9 mouse cellular contexts compared by ENCODE assay signal in genomic region chr16:76539669-76540068, GRCm38 (mm10).
A peak's percentile ranks its signal among the peaks of the same experiment; 100 is the strongest.
DNase-seq lines count a peak whose midpoint lies in the region; ATAC-seq lines count a peak whose summit lies in the region.
"Had no signal": no experiment of that assay in that cellular context is flagged by ENCODE, and none has a peak within 500 bp of the region (broad histone marks: within the 10 kb centered on the region; RNA-seq: fewer than 3 reads in every experiment).

No protein-coding gene starts in this region.

- WGBS in heart, embryonic 13.5 days: 5% methylated on average over 6 of the region's 6 CpGs
- WGBS in kidney, embryonic 16.5 days: 13% methylated on average over 6 of the region's 6 CpGs

- no peak overlapping the region for H3K4me3 ChIP-seq in heart, embryonic 13.5 days
- no peak overlapping the region for H3K4me3 ChIP-seq in kidney, embryonic 16.5 days (ENCODE audit: low read length)
- H3K4me3 ChIP-seq: erythroblast, embryonic 14.5 days had no signal

- H3K4me2 ChIP-seq in heart, embryonic 13.5 days: peak overlapping the region; percentile 36
- no peak overlapping the region for H3K4me2 ChIP-seq in kidney, embryonic 16.5 days (replicated peaks; ENCODE audit: low read depth, low read length)

- peaks cover 14% of the 10 kb centered on the region for H3K4me1 ChIP-seq in heart, embryonic 13.5 days
- peaks cover 8% of the 10 kb centered on the region for H3K4me1 ChIP-seq in kidney, embryonic 16.5 days (ENCODE audit: insufficient read depth, low read length)

- no peak overlapping the region for H3K9ac ChIP-seq in heart, embryonic 13.5 days
- H3K9ac ChIP-seq in kidney, embryonic 16.5 days (replicated peaks; ENCODE audit: low read length): no peak overlapping the region

- peak; percentile 38 for DNase-seq in adrenal gland, postnatal 10 days
- DNase-seq in adrenal gland, adult 18-20 months (ENCODE audit: low spot score in 2 of 2): no peak
- DNase-seq in embryo, embryonic 11.5 days (ENCODE audit: low read depth, low spot score): peak; percentile 40
- DNase-seq in thymus, adult 18-20 months: no peak
- no peak for DNase-seq in thymus, postnatal 25 days

- peak; percentile 66; the same call in 1 of the 2 replicates for ATAC-seq in heart, embryonic 13.5 days (ENCODE audit: extremely low read depth, insufficient number of reproducible peaks, low FRiP score, low TSS enrichment)
- ATAC-seq in kidney, embryonic 16.5 days (ENCODE audit: low FRiP score, low TSS enrichment): peak; percentile 69; the same call in 1 of the 2 replicates
- ATAC-seq in megakaryocyte, adult 5-6 weeks (ENCODE audit: poor library complexity, severe bottlenecking): peak; percentile 28

- 0 out of 2 replicates have a peak overlapping the region, but pooled peaks have one; percentile 24 for H3K27ac ChIP-seq in heart, embryonic 13.5 days (replicated peaks)
- H3K27ac ChIP-seq in kidney, embryonic 16.5 days (ENCODE audit: low read length): no peak overlapping the region

- H3K36me3 ChIP-seq in heart, embryonic 13.5 days: no peaks in the 10 kb centered on the region
- H3K36me3 ChIP-seq in kidney, embryonic 16.5 days (ENCODE audit: insufficient read depth, low read length): no peaks in the 10 kb centered on the region

- H3K27me3 ChIP-seq in heart, embryonic 13.5 days (replicated peaks): no peaks in the 10 kb centered on the region
- no peaks in the 10 kb centered on the region for H3K27me3 ChIP-seq in kidney, embryonic 16.5 days (ENCODE audit: insufficient read depth, low read length)

- no peaks in the 10 kb centered on the region for H3K9me3 ChIP-seq in heart, embryonic 13.5 days
- no peaks in the 10 kb centered on the region for H3K9me3 ChIP-seq in kidney, embryonic 16.5 days (ENCODE audit: low read length)

Comparison
In these comparisons a context has a peak if more than half of its experiments do, and no peak if none do; other contexts are left out.
1. DNase-seq: peak in adrenal gland, postnatal 10 days (single experiment) and embryo, embryonic 11.5 days (single experiment); none in adrenal gland, adult 18-20 months (0 of 2), thymus, adult 18-20 months (0 of 2) and thymus, postnatal 25 days (single experiment).
2. Peak in every context shown above with its lines, with median percentiles within 50 percentile points of each other: ATAC-seq.